Mouse (Mus musculus) kidney, postnatal 36 days (tissue): ENCODE data around the gene Tor4a.
A peak's percentile ranks its signal among the peaks of the same experiment; 100 is the strongest.

ENCODE experiments used
- DNase-seq, 2 experiments: peaks; one replicate each; pipeline ENCODE4 v3.0.0; 2021 to 2022; ENCODE audit warnings: mixed read lengths in 2 of 2

The Tor4a gene

DNA sequence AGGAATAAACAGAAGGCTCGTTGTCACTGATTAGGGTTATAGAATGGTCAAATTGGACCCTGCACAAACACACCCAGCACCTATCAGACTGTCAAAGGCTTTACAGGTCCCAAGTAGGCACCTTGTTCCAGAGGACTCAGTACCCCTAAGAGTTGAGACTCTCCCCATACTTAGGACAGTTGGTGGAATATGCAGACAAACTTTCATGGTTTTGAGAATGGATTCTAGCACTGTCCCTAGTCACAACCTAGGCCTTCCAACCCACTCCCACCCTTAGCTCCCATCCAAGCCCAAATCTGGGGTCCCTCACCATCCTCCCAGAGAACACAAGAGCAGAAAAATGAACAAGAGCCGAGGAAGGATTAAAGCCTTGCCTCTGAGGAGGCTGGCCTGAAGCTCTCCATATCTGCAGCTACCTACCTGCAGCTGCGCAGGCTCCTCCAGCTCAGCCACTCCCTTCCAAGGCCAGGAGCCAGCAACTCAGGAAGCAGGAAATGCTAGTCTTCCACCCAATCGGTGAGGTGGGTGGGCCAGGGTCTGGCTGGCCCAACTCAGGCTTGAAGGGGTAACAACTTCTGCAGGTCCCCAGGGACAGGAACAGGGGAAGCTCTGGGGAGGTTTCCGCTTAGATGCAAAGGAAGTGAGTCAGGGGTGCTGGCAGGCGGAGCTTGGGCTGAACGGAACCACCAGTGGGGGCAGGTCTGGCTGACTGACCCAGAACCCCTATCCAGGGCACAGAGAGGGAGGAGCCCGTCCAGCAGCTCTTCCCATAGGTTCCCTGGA, at the start of gene Tor4a:
Tor4a (minus strand) TSS at position 715 of the 783 bp plus-strand sequence.
- DNase-seq: peak; percentile 89 to 94

DNA sequence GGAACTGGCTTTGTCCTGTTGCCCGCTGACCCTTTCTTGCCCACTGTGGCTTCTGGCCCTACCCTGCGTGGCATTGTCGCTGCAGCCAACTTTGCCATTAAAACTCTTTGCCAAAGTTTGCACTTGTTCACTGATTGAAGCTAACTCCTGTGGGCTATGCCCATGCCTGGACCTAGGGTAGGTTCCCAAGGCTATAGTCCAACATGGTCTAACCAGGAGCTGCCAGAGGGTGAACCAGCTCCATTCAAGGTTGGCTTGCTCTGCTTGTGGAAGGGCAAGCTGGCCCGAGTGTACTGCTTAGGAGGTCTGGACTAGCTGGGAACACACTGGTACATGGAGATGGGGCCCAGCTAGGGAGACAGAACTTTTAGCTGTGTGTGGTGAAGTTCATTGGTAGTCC, 47.5 kb upstream of the Tor4a start:
- peak; percentile 44 to 48 for DNase-seq

- no peak for DNase-seq
Measured at GRCm38 (mm10) chr2:25243342-25243741, 46.7 kb upstream of the Tor4a start.

GRCm38 (mm10) chr2:25242101-25242506, 45.4 kb upstream of the Tor4a start, which contains the start of the genes Rnf208 and Cysrt1:
TSS of gene Rnf208 (plus strand) at chr2:25242255.
TSS of gene Cysrt1 (minus strand) at chr2:25242452.
- DNase-seq: peak in 1 of 2 experiments; percentile 50

DNA sequence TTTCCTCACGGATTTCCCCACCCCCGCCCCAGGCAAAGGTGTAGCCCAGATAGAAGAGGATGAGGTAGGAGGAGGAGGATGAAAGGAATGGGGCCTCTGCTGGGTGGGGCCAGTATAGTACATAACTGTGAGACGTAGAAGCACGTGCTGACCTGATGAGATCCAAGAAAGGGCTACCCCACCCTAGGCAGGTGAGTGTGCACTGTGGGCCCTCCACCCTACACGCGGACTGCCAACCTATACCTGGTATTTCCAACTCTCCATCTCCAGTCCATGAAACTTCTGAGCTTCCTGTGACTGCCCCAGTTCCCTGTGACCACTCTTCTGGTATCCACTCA, 44.7 kb upstream of the Tor4a start:
- no peak for DNase-seq

GRCm38 (mm10) chr2:25240723-25241437, 44.2 kb upstream of the Tor4a start:
- DNase-seq: peak; percentile 91

- DNase-seq: no peak
Measured at GRCm38 (mm10) chr2:25240310-25240709, 43.6 kb upstream of the Tor4a start.

DNA sequence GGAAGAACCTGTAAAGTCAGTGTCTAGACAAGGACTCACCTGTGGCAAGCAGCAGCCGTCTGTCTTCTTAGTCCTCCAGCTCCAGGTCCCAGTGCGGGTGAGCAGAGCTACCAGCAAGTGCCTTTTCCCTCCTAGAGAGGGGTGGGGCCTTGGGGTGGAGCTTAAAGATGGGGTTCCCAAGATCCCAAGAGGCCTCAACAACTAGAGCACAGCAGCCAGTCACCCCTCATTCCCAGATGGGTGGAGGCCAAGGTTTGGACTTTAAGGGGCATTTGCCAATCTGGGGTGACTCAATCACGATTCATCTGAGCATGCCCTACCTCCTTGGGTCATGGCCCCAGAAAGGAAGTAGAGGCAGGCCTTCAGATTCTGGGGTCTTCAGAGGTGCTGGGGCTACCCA, 43.1 kb upstream of the Tor4a start:
- DNase-seq: no peak

- DNase-seq: no peak
Measured at GRCm38 (mm10) chr2:25238106-25238505, 41.4 kb upstream of the Tor4a start.

- DNase-seq: peak; percentile 71 to 78
Measured at GRCm38 (mm10) chr2:25237522-25237921, 40.8 kb upstream of the Tor4a start.

DNA sequence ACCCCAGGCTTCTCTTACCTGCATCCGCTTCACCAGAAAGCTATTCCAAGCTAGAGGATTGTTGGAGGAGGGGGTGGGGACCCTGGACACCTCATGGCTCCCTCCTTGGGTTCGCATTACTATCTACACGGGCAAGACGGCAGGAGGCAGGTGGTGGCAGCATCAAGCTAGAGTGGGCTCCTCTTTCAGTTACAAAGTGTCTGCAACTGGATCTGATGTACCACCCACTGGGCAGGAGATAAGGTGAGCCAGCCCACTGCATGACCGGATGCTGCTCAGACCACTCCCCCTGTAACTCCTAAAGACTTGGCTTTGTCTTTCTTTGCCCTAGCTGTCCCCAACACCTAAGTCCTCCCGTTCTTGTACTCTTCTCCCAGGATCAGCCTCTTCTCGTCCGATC, 39.9 kb upstream of the Tor4a start, which contains the start of gene Rnf224:
Rnf224 (minus strand) TSS at position 174 of the 400 bp plus-strand sequence.
- DNase-seq: no peak

DNA sequence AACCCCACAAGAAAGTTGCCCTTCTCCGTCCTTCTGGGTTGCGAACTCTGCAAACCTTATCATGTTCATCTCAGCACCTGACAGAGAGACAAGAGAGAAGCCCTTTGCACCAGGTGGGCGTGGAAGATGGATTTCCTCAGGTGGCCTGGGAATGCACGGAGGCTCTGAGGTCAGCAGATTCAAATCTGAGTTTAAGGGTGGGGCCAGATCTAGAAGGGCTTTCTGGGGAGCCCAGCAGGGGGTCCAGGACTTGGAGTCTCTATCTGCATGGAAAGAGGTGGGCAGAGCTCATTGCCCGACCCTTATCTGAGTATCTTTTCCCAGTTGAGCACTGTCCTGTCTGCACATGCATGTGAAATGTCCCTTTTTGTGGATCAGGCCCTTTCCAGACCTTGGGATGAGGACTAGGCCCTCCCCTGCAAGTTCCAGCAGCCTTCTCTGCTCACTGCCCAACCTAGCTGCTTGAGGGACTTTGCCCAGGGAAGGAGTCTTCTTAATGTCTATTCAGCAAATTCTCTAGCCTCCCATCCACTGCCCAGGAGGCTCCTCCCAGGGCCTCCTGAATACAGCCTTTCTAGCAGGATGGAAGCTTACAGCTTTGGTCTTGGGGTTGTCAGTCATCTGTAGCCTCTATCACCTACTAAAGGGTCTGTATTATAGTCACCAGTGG, 38.0 kb upstream of the Tor4a start:
- DNase-seq: peak; percentile 61 to 82

GRCm38 (mm10) chr2:25234050-25234449, 37.4 kb upstream of the Tor4a start, which contains the start of gene Slc34a3:
TSS of gene Slc34a3 (minus strand) at chr2:25234364.
- DNase-seq: peak; percentile 64 to 66

- DNase-seq: no peak
Measured at GRCm38 (mm10) chr2:25233421-25233820, 36.7 kb upstream of the Tor4a start.

DNA sequence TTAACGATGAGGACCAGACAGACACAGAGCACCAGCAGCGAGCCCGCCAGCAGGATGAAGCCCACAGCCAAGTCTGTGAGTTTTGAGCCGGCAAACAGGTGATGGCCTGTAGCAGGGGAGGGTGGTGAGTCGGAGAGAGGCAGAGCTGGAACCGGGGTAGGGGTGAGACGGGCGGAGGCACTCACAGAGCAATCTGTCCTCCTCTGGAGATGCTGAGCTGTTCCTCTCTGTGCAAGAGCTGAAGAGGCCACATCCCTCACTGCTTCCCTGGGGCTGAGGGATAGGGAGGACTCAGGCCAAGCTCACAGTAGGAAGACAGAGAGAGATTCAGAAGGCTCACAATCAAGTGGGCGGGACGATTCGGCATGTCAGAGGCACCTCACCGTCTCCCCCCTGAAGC, 34.4 kb upstream of the Tor4a start:
- no peak for DNase-seq

DNA sequence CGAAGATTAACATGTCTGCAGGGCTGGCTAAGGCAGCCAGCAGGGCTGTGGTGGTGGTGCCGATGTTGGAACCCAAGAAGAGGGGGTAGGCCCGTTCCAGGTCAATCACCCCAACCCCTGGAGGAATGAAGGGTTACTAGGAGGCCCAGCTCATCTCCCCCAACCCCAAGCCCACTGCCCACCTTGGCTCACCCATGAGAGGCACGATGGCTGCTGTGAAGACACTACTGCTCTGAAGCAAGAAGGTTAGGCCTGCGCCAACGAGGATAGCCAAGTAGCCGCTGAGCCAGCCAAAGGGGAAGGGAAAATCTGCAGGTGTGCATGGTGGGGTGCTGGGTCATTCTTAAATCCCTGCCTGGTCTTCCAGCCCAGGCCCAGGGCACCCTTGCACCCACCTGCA, 33.9 kb upstream of the Tor4a start:
- no peak for DNase-seq

DNA sequence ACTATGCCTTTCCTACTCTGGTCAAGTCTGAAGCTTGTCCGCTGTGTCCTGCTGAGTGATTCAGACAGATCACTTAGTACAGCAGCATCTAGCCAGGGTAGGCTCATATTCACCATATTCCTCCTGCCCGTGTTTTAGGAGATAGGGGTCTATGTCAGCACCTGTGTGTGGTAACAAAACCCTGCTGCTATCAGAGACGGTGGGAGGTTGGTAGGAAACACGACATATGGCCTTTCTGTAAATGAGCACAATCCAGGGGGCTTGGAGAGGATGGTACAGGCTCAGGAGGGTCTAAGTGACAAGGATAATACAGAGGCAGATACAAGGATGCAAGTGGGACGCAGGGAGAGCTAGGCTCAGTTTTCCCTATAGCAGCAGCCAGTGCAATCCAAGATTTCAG, 32.9 kb upstream of the Tor4a start:
- no peak for DNase-seq

DNA sequence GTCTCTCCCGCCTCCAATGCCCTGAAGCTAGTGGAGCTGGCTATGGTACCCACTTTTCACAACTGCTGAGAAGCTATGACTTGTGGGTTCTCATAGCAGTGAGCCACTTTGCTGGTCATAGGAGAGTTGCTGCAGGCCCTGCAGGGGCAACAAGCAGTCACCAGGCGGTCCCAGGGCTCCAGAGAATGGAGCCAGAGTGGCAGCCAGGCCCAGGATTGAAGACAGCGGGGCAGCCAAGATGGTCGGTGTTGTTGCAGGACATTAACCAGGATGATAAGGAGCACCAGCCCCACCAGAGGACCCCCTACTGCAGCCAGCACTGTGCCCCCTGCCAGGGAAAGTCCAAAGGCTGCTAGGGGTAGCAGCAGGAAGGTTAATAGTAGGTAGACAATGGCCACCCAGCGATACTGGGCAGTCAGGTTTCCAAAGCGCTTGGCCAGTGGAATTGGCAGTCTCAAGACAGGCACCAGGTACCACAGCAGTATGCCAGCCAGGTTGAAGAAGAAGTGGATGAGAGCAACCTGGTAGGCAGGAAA, 32.4 kb upstream of the Tor4a start:
- DNase-seq: no peak

GRCm38 (mm10) chr2:25228431-25228889, 31.8 kb upstream of the Tor4a start:
- peak; percentile 94 to 95 for DNase-seq

DNA sequence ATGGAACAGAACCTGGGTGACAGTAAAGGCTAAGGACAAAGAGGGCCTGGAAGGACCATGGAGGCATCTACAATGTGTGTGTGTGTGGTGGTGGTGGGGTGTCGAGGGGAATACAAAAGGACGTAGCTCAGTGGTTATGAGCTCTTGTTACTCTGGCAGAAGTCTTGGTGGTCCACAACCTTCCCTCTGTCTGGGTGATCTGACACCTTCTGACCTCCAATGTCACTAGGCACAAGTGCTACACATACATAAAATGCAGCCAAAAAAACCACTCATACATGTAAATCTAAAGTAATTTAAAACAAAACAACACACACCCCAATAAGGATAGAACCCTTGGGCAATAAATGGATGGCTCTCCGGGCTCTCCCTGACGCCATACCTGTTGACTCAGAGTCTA, 30.7 kb upstream of the Tor4a start:
- no peak for DNase-seq

- no peak for DNase-seq
Measured at GRCm38 (mm10) chr2:25226864-25227263, 30.2 kb upstream of the Tor4a start.

DNA sequence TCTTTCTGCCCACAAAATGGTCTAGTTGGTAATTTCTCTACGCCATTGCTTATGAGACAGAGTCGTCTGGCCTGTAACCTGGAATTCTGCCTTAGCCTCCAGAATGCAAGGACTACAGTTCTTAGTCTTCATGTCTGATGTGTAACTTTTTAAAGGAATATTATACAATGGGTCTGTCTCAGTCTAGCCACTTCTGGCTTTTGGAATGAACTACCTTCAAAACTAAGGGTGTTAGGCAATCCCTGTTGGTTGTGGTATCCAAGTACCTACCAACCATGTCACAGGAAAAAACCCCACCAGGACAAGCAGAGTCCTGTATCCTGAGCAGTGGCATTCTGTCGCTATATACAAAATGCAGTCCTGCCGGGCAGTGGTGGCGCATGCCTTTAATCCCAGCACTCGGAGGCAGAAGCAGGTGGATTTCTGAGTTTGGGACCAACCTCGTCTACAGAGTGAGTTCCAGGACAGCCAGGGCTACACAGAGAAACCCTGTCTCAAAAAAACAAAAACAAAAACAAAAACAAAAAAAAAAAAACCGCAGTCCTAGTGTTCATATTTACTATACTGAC, 29.2 kb upstream of the Tor4a start:
- DNase-seq: no peak
